ENCODE assay signal across 8 mouse cellular contexts in the genomic region with DNA sequence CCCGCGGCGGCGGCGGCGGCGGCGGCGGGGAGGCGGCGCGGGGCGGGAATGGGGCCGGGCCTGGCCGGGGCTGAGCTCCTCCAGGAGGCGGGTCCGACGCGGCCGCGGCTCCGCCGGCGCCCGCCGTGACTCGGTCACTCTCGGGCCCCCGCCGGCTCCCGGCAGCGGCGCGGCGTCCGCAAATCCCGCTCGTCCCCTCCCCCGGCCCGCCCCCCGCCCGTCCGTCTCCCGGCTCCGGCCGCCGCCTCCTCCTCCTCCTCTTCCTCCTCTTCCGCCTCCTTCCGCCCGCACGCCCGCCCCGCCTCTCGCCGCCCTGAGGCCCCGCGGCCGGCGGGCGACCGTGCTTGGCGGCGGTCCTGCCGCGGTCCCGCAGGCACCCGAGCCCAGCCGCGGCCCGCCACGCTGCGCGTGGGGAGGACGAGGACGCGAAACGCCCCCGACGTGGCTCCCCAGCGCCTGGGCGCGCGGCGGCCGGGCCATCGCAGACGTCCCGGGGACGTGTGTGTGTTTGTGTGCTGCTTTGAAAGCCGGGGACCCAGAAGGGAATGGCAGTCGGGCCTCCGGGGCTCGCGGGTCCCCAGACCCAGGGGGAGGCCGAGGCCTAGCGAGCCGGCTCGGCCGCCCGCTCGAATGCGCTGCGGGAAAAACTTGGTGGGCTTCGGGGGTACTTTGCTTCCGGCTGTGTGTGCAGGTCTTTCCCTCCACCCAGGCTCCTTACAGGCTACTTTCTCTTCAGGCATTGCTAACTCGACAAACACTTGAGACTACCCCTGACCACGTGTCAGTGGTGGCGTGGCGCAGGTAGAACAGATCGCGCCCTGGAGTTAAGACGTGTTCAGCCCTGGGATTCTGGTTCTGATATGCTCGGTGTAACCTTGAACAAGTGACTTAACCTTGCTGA. TPM values are rescaled to one million over a fixed set of nuclear protein-coding genes. Genes with fewer than 3 reads are reported as not detected.
A peak's percentile ranks its signal among the peaks of the same experiment; 100 is the strongest.
DNase-seq lines count a peak whose midpoint lies in the region; ATAC-seq and TF ChIP-seq lines count a peak whose summit lies in the region.

A gene (minus strand): TSS at position 199 of the 901 bp plus-strand sequence.

- peak; percentile 69 for DNase-seq in CD4-positive, CD25-positive, alpha-beta regulatory T cell, adult 2 months (ENCODE audit: low read depth, low spot score)
- peak; percentile 76 for DNase-seq in forebrain, embryonic 10.5 days (ENCODE audit: extremely low spot score, low spot score)
- DNase-seq in kidney, postnatal 10 days: peak; percentile 90
- peak in 2 of 3 experiments; percentile 50 to 55 for DNase-seq in liver, embryonic 14.5 days (ENCODE audit: low read depth in 3 of 3, low spot score in 3 of 3)
- DNase-seq in neural tube, embryonic 11.5 days (ENCODE audit: low spot score): peak; percentile 70

- no peak for TF ChIP-seq CTCF in liver, embryonic 14.5 days (IDR thresholded peaks at IDR 0.05; ENCODE audit: low read depth)

- H3K27ac ChIP-seq in brown adipose tissue, adult 24 weeks (replicated peaks; ENCODE audit: low read depth, low read length): peak within 1 kb of the TSS; percentile 82
- H3K27ac ChIP-seq in forebrain, embryonic 10.5 days: peak within 1 kb of the TSS; percentile 99
- peak within 1 kb of the TSS; percentile 97 to 99 for H3K27ac ChIP-seq in heart, embryonic 14.5 days (replicated peaks in 1 of 2; ENCODE audit: control insufficient read depth in 1 of 2, insufficient read depth in 1 of 2, low read depth in 2 of 2, low read length in 2 of 2)
- peak within 1 kb of the TSS; percentile 88 for H3K27ac ChIP-seq in liver, embryonic 14.5 days
- peak within 1 kb of the TSS; percentile 99 for H3K27ac ChIP-seq in neural tube, embryonic 11.5 days (ENCODE audit: low read depth, low read length)
- peak within 1 kb of the TSS; percentile 98 for H3K27ac ChIP-seq in stomach, embryonic 16.5 days (ENCODE audit: low read length)

- peak within 1 kb of the TSS; percentile 85 for H3K4me3 ChIP-seq in brown adipose tissue, adult 24 weeks (ENCODE audit: insufficient read depth, low read depth, low read length)
- peak within 1 kb of the TSS; percentile 97 for H3K4me3 ChIP-seq in forebrain, embryonic 10.5 days
- H3K4me3 ChIP-seq in heart, embryonic 14.5 days (ENCODE audit: control insufficient read depth in 1 of 2, insufficient read depth in 1 of 2, low read depth in 1 of 2, low read length in 2 of 2): peak within 1 kb of the TSS; percentile 99
- H3K4me3 ChIP-seq in liver, embryonic 14.5 days (ENCODE audit: insufficient read depth in 1 of 2, low read depth in 2 of 2, low read length in 2 of 2): peak within 1 kb of the TSS; percentile 77 to 78
- peak within 1 kb of the TSS; percentile 97 for H3K4me3 ChIP-seq in neural tube, embryonic 11.5 days (ENCODE audit: low read depth, low read length)
- H3K4me3 ChIP-seq in stomach, embryonic 16.5 days (replicated peaks; ENCODE audit: low read length): peak within 1 kb of the TSS; percentile 96

- peak within 1 kb of the TSS; percentile 89 for H3K4me2 ChIP-seq in heart, embryonic 14.5 days (ENCODE audit: low read length)
- peak within 1 kb of the TSS; percentile 92 for H3K4me2 ChIP-seq in liver, embryonic 14.5 days (ENCODE audit: low read depth)
- H3K4me2 ChIP-seq in neural tube, embryonic 11.5 days (ENCODE audit: low read depth): peak within 1 kb of the TSS; percentile 71
- H3K4me2 ChIP-seq in stomach, embryonic 16.5 days (ENCODE audit: low read depth, low read length): peak within 1 kb of the TSS; percentile 84

- H3K4me1 ChIP-seq in brown adipose tissue, adult 24 weeks (ENCODE audit: control insufficient read depth, insufficient read depth, insufficient read length, low read length): peaks cover 15% of the 10 kb centered on the region
- H3K4me1 ChIP-seq in forebrain, embryonic 10.5 days: peaks cover 35% of the 10 kb centered on the region
- peaks cover 13 to 40% of the 10 kb centered on the region in 2 experiments for H3K4me1 ChIP-seq in heart, embryonic 14.5 days (ENCODE audit: control insufficient read depth in 2 of 2, insufficient read depth in 2 of 2, low read length in 2 of 2)
- peaks cover 7 to 16% of the 10 kb centered on the region in 2 experiments for H3K4me1 ChIP-seq in liver, embryonic 14.5 days (replicated peaks; ENCODE audit: control insufficient read depth in 2 of 2, insufficient read depth in 2 of 2, low read length in 1 of 2)
- H3K4me1 ChIP-seq in neural tube, embryonic 11.5 days (ENCODE audit: control insufficient read depth, insufficient read depth, low read length): peaks cover 7% of the 10 kb centered on the region; the same call in 1 of the 2 replicates
- peaks cover 27% of the 10 kb centered on the region for H3K4me1 ChIP-seq in stomach, embryonic 16.5 days (ENCODE audit: control insufficient read depth, insufficient read depth, low read length)

- under 1% methylated on average over 64 of the region's 113 CpGs for WGBS in forebrain, embryonic 10.5 days
- WGBS in heart, embryonic 14.5 days: under 1% methylated on average over 85 of the region's 113 CpGs
- under 1% methylated on average over 65 of the region's 113 CpGs for WGBS in liver, embryonic 14.5 days (ENCODE audit: insufficient replicate concordance)
- under 1% methylated on average over 44 of the region's 113 CpGs for WGBS in neural tube, embryonic 11.5 days
- under 1% methylated on average over 93 of the region's 113 CpGs for WGBS in stomach, embryonic 16.5 days

- no peaks in the 10 kb centered on the region for H3K27me3 ChIP-seq in forebrain, embryonic 10.5 days (ENCODE audit: poor library complexity, severe bottlenecking)
- H3K27me3 ChIP-seq in heart, embryonic 14.5 days (ENCODE audit: control insufficient read depth, insufficient read depth, low read length): no peaks in the 10 kb centered on the region
- no peaks in the 10 kb centered on the region for H3K27me3 ChIP-seq in liver, embryonic 14.5 days (ENCODE audit: control insufficient read depth, insufficient read depth, low read length)
- no peaks in the 10 kb centered on the region for H3K27me3 ChIP-seq in neural tube, embryonic 11.5 days (ENCODE audit: control insufficient read depth, insufficient read depth, low read length)
- H3K27me3 ChIP-seq in stomach, embryonic 16.5 days (ENCODE audit: control insufficient read depth, insufficient read depth, low read length): no peaks in the 10 kb centered on the region

- H3K9me3 ChIP-seq in forebrain, embryonic 10.5 days: no peaks in the 10 kb centered on the region
- no peaks in the 10 kb centered on the region for H3K9me3 ChIP-seq in heart, embryonic 14.5 days (ENCODE audit: control insufficient read depth, low read length)
- H3K9me3 ChIP-seq in liver, embryonic 14.5 days (ENCODE audit: control insufficient read depth, low read length): no peaks in the 10 kb centered on the region
- H3K9me3 ChIP-seq in neural tube, embryonic 11.5 days (ENCODE audit: control insufficient read depth, low read length): no peaks in the 10 kb centered on the region
- H3K9me3 ChIP-seq in stomach, embryonic 16.5 days (replicated peaks; ENCODE audit: control insufficient read depth, low read length): no peaks in the 10 kb centered on the region

- peak within 1 kb of the TSS; percentile 100 for H3K9ac ChIP-seq in heart, embryonic 14.5 days (ENCODE audit: low read length)
- peak within 1 kb of the TSS; percentile 85 for H3K9ac ChIP-seq in liver, embryonic 14.5 days (replicated peaks)
- peak within 1 kb of the TSS; percentile 99 for H3K9ac ChIP-seq in neural tube, embryonic 11.5 days (ENCODE audit: low read length)
- H3K9ac ChIP-seq in stomach, embryonic 16.5 days (ENCODE audit: low read length): peak within 1 kb of the TSS; percentile 100

- peak; percentile 70 for ATAC-seq in heart, embryonic 14.5 days (ENCODE audit: insufficient number of reproducible peaks, insufficient read depth, low FRiP score, low read depth)
- peak; percentile 81 for ATAC-seq in liver, embryonic 14.5 days (ENCODE audit: insufficient read depth)
- ATAC-seq in neural tube, embryonic 11.5 days (ENCODE audit: insufficient read depth, low FRiP score, low TSS enrichment): peak; percentile 80
- peak; percentile 90 for ATAC-seq in stomach, embryonic 16.5 days (ENCODE audit: insufficient read depth, low FRiP score)

- H3K36me3 ChIP-seq in forebrain, embryonic 10.5 days (replicated peaks): peaks cover 15% of the 10 kb centered on the region
- H3K36me3 ChIP-seq in heart, embryonic 14.5 days (ENCODE audit: control insufficient read depth, insufficient read depth, low read length): peaks cover 9% of the 10 kb centered on the region; the same call in 1 of the 2 replicates
- H3K36me3 ChIP-seq in liver, embryonic 14.5 days (replicated peaks; ENCODE audit: control insufficient read depth, insufficient read depth, low read depth): peaks cover 3% of the 10 kb centered on the region; the same call in 1 of the 2 replicates
- H3K36me3 ChIP-seq in neural tube, embryonic 11.5 days (ENCODE audit: control insufficient read depth, insufficient read depth, low read length): no peaks in the 10 kb centered on the region
- no peaks in the 10 kb centered on the region for H3K36me3 ChIP-seq in stomach, embryonic 16.5 days (ENCODE audit: control insufficient read depth, insufficient read depth, low read length)

- no peak for TF ChIP-seq EP300 in liver, embryonic 14.5 days (IDR thresholded peaks at IDR 0.05; ENCODE audit: low read depth)

RNA-seq across cellular contexts. Expression of the gene that starts here (rescaled TPM):
- 114 and 166 TPM in 2 replicates for polyA plus RNA-seq in brown adipose tissue, adult 24 weeks (2012; ENCODE audit: insufficient read depth, insufficient read length, missing spikeins)
- polyA plus RNA-seq in forebrain, embryonic 10.5 days (2016; fragmentation: Nextera tagmentation; extraction: Ambion mirVana): 29.4 and 30.1 TPM in 2 replicates
- polyA plus RNA-seq in heart, embryonic 14.5 days (2014; fragmentation: Nextera tagmentation; extraction: Ambion mirVana): 60.8 and 62.5 TPM in 2 replicates
- polyA plus RNA-seq in liver, embryonic 14.5 days (2012; rRNA removed): 23.1 and 27.7 TPM in 2 replicates
- 29.5 and 34.4 TPM in 2 replicates for polyA plus RNA-seq in liver, embryonic 14.5 days (2014; fragmentation: Nextera tagmentation; extraction: Ambion mirVana)
- 40.0 and 48.6 TPM in 2 replicates for polyA plus RNA-seq in neural tube, embryonic 11.5 days (2014; fragmentation: Nextera tagmentation; extraction: Ambion mirVana)
- 25.0 and 25.9 TPM in 2 replicates for polyA plus RNA-seq in stomach, embryonic 16.5 days (2015; fragmentation: Nextera tagmentation; extraction: Ambion mirVana)

Comparison
In these comparisons a context has a peak if more than half of its experiments do, and no peak if none do; other contexts are left out.
1. Peak in every context shown above with its lines: DNase-seq, ATAC-seq, H3K4me3 ChIP-seq and H3K27ac ChIP-seq.